Mouse (Mus musculus) cerebellum, adult 8-10 months (tissue): ENCODE measurements around the gene Golgb1.
"Not testable (repeated sequence)": the region's sequence is repeated elsewhere in the genome, so short reads cannot be mapped to it uniquely, and the experiment has no call there.

ENCODE experiments used
- DNase-seq: peaks from one replicate; pipeline ENCODE4 v3.0.0; 2022

Golgb1 gene

DNA sequence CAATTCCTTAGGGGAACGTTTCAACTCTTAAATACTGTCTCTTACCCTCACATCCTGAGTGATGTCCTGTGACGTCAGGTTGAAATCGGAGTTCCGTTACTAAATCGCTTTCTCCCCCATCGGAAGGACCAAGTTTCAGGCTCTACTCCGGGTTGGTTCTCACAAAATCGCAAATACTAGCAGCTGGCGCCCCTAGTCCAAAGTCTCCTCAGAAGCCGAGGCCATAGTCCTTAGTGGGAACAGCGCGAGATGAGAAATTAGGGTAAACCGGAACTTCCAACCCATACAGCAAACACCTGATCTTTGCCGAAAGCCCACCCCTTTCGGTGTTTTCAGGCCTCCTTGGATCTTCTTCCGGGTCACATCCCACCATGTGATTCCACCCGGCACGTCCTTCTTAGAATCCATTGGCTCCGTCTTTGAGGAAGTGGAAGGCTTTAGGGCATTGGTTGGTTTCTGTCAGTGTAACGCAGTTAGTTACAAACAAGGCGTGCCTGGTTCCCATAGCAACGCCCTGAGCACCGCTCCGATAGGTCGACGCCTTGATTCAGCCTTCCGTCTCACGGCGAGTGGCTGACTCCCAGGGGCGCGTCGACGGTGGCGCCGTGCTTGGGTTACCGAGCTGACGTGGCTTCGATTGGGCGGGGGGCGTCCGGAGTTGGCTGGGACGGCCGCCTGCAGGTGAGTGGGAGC is at the start of gene Golgb1, which contains the start of gene Eaf2:
Golgb1 (plus strand) TSS at position 558 of the 693 bp plus-strand sequence.
Eaf2 (minus strand) TSS at position 421 of the 693 bp plus-strand sequence.
- peak; percentile 94 for DNase-seq

DNA sequence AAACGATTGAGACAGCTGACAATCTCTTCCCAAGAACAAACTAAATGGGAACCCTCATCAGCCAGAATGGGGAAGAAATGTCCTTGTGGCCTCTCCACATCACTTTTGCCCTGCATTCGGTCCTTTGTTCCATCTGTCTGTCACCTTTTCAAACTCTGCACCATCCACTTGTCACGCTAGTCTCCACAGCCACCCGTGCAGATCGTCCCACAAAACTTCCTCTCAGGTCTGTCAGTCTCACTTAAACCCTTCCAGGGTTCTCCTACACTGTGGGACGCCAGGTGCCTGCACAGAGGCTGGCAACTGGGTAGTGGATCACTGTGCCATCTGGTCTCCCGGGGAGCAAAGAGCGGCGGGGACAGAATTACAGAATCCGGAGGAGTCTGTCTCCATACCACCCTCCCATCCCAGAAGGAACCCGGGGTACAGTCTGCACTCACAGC is 47.3 kb upstream of the Golgb1 start:
- no peak for DNase-seq

DNA sequence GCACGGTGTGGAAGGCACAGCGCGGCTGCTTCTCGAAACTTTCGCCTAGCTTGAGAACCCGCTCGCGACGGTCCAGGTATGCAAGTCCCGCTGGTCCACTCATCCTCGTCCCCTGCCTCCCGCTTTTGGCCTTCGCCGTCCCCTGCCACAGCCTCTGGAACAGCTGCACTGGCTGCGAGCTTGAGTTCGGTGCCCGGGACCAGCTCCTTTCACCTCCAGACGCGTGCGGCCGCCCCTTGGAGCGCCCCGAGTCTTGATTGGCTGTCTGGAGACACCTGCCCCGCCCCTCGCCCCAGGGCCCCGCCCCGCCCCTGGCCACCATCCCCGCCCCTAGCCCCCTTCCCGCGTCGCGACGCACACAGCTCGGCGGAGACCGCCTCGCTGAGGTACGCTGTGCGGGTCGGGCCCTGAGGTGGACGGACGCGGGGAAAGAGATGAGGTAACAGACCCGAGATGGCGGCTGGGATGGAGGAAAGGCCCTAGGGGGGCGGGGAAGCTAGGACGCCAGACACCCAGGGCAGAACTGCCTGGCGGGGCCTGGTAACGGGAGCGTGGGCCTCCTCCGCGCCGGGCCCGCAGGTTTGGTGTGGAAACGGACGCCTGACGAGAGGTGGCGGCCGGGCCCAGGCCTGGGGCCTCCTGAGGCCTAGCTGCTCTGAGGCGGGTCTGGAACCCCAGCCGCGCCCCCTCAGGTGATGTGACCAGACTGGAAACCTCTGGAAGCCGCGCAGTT is 46.7 kb upstream of the Golgb1 start, which contains the start of gene Iqcb1:
Iqcb1 (plus strand) TSS at position 332 of the 733 bp plus-strand sequence.
- peak; percentile 77 for DNase-seq

DNA sequence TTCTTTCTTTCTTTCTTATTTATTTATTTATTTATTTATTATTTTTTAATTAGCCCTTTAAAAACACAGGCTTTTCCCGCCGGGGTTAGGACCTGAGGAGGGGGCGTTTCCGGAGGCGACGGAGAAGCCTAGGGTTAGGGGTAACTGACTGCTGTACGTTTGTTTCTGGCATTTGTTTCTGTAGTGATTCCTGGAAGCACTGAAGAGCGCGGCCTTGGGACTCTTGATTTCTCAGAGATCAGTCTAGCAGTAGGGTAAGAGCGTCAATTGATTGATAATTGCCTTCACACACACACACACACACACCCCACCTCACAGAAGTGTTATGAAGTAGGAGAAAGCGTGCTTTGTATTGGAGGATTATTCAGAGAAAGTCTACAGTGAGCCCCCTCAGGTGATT is 46.1 kb upstream of the Golgb1 start:
- DNase-seq, result peak; percentile 11

DNA sequence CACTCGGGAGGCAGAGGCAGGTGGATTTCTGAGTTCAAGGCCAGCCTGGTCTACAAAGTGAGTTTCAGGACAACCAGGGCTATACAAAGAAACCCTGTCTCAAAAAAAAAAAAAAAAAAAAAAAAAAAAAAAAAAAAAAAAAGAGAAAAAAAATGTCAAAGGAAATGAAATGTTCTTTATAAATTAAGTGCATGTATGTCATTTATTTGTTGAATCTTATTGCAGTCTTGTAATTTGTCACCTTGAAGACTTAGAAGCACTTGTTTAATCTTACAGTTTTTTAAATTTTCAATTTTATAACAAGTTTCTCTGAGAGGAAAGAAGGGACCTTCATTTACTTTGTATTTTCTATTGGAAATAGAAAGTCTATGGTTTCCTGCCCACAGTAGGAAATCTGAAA is 28.0 kb upstream of the Golgb1 start:
- DNase-seq, result not testable (repeated sequence)

DNA sequence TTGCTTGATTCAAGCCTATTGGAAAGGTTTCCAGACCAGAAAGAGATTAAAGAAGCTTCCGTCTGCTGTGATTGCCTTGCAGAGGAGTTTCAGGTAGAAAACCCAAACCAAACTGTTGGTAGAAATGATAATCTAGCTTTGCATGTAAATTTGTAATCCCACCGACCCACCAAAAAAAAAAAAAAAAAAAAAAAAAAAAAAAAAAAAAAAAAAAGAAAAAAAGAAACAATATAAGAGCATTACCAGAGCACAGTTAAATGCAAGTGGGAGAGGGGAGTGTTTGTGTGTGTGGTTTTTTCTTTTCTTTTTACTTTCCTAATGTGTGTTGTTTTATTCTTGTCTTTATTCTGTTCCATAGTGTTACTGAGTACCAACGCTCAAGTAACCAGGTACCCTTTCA is 23.7 kb upstream of the Golgb1 start:
- DNase-seq, result no peak

DNA sequence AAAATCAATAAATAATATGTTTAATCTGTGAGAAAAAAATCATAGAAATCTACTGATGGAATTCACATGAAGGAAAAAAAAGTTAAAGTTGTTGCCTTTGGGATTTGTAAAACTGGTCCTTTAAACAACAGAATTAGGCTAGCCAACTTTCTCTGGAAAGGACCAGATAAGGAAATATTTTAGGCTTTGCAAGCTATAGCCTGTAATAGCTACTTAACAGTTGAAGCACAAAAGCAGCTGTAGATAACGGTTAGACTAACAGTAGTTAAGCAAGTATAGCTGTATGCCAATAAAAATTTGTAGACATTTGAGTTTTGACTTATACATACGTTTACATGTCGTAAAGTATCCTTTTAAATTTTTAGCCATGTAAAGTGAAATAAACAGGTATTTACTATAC is 11.4 kb upstream of the Golgb1 start:
- no peak for DNase-seq

DNA sequence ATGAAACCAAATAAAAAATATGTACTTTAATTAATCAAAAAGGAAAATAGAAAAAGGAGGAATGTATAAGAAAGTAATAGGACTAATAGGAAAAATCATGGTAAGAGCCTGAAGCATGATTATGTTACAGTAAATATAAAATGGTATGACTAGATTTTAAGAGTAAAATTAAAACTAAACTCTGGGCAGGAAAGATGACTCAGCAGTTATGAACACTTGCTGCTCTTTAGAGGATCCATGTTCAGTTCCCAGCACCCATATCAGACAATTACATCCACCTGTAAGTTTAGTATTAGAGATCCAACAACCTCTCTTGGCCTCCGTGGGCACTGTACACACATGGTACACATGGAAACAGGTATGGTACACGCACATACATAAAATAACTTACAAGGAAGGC is 5.5 kb upstream of the Golgb1 start:
- DNase-seq, result no peak

DNA sequence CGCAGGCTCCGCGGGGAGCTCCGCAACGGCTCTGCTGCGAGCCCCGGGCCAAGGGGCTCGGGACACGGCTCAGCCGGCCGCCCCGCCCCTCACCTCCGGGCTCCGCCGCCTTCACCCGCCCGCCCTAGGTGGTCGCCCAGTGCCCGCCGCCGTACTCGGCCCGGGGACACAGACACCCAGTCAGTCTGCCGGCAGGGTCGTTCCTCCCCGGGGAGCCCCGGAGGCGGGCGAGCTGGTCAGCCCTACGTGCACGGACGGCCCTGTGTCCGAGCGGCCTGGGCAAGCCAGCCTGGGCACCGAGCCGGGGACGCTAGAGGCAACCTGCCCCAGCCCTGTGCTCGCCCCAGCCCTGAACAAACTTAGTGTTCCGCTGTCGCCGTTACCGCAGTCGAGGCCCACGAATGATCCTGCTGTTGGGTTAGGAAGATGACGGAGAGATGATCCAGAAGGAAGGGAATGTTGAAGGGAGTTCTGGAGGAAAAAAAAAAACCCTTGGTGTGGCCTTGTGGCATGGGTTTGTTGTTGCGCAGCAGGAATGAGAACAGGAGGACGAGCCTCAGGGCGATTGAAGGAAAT is 424 bp downstream of the Golgb1 start:
- DNase-seq, result peak; percentile 66

DNA sequence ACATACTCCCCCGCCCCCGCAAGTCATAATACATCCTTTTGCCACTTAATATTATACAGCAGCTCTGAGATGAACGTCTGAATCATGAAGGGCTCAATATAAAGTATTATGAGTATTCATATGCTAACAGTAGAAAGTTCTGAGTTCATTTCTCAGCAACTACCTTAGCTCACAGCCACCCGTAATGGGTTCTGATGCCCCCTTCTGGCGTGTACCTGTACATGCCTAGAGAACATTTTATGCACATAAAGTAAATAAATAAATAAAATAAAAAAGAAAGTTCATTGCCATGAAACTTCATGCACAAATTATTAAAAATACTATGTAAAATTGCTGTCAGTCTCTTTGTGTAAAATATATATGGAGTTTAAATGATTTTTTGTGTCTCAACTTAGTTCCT is 2.4 kb downstream of the Golgb1 start:
- DNase-seq, result no peak

DNA sequence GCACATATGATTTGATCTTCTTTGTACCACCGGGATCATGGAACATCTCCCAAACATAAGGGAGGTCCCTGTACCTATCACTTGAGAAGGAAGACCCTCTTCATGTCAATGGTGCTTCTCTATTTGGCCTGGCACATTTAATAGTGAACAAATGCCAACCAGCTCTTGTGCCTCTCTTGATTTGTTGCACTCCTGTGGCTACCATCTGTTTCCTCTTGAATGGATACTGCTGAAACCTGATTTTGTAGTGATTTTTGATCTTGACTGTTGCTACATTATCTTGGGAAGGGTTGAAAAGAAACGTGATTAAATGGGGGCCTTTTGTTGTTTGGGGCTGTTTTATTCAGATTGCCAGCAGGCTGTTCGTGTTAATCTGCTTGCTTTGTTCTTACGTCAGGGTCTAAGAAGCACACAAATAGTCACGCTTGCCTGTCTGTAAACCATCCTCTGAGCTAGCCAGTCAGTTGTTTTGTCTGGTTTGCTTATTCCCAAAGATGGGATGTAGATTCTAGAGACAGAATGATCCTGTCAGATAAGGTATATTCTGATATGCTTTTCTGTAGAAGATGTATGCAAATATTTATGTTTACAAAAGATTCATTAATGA is 7.9 kb downstream of the Golgb1 start:
- DNase-seq, result peak; percentile 51

DNA sequence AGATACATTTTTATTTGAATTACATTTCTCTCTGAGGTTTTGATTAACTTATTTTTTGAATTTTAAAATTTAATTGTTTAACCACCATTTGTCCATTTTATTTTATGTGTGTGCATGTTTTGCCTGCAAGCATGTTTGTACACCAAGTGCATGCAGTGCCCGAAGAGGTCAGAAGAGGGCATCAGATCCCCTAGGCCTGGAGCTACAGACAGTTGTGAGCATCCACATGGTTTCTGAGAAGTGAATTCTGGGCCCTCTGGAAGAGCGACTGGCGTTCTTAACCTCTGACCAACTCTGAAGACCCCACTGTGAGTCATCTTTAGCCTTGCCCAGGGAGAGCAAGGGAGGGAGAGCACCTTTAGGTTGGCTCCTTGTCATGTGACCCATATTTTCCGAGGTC is 9.9 kb downstream of the Golgb1 start:
- DNase-seq, result no peak

DNA sequence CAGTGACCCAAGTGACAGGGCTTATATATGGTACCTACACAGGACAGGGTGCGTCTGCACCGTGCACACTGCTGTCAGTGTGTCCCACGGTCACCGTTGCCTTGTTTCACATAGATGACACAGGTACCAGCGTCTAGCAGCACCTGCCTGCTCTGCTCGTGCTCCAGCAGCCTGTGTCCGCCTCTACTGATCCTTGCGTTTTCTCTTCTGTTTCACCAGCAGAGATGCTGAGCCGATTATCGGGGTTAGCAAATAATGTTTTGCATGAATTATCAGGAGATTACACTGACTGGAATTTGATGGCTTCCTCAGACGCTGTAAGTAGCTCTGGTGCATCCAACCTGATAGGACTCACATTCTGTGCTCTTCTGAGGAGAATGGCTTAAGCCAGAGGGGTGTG is 11.0 kb downstream of the Golgb1 start:
- DNase-seq, result no peak

DNA sequence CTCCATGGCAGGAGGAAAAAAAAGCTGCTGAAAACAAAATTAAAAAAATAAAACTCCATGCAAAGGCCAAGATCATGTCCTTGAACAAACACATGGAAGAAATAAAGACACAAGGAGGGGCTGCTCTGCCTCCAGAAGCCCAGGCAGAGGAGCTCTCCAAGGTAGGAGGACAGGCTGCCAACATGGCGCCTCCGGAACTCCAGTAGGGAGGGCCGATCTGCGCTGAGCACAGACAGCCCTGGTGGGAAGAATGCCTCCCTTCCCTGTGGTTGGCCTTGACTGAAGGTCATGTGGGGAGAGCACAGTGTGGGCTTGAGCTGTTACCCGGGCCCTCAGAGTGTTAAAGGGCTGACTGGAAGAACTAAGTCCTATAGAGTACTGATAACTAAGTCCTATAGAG is 12.6 kb downstream of the Golgb1 start:
- no peak for DNase-seq

DNA sequence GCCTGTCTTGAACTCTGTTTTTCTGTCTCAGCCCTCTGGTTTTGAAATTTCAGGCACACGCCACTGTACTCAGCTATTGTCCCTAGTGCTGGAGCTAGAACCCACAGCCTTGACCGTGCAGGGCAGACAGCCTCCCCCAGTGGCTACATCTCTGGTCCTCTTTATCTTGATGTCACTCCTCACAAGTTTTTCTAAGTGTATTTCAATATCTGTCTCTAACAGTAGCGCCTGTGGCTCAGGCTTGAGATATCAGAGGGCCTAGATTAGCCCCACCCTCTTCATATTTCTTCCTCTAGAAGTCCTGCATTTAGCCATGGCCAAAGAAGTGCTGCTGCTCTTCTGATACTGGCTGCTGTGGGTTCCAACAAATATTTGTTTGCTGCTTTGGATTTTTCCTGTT is 15.6 kb downstream of the Golgb1 start:
- DNase-seq, result no peak

DNA sequence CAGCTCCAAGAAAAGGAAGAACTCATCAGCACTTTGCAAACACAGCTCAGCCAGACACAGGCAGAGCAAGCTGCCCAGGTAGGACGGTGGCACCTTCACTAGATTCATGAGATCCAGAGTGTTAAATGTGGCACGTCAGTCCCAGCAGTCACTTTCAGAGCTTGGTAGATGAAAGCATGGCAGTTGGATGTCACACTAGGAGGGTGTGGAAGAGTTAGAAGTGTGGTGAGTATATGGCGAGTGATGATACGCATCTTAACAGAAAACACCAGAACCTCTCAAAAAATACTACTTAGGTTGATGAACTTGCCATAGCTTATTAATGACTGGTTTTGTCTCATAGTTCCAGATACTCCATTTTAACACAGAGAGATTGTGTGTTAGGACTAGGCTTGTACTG is 16.5 kb downstream of the Golgb1 start:
- no peak for DNase-seq

DNA sequence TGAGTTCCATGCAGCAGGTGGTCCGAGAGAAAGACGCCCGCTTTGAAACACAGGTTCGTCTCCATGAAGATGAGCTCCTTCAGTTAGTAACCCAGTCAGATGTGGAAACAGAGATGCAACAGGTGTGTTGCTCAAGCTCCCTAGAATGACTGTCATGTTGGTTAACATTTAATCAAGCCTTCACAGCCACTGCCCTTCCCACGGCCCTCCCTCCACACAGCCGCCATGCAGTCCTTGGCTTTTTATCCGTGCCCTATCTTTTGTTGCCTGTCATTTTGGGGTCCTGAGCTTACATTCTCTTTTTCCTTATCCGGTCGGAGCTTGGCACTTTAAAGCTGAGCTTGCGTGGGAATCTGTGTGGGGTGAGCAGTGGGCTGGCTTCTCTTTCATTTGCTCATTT is 18.4 kb downstream of the Golgb1 start:
- DNase-seq, result no peak

DNA sequence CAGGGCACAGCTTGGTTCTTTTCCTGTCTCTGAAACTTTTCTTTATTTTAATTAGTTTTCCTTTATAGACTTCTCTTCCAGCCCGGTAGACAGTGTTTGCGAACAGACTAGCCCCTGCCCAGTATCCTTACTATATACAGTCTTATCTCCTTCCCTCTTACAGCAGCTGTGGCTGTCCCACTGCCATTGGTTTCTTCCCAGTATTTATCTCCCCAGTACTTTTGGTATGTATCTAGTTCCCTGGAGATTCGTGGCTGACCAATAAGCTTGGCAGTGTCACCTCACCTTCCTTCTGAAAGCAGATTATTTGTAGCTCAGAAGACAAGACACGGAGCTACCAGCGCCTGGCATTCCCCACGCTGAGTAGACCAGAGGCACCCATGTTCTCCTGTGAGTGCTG is 21.8 kb downstream of the Golgb1 start:
- no peak for DNase-seq

DNA sequence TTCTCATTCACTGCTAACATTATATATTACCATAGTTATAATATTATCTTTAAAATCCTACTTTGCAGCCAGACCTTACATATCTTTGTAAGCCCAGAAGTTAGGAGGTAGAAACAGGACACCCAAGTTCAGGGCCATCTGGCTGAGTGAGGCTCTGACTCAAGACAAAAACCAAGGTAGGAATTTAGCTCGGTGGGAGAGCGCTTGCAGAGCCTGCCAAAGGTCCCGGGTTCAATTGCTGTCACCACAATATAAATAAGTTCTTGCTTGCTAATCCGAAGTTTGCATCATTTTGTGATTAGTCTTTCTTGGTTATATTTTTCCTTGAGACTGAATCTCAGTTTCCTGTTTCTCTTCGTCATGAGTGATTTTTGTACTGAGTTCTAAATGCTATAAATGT is 28.2 kb downstream of the Golgb1 start:
- DNase-seq, result no peak

DNA sequence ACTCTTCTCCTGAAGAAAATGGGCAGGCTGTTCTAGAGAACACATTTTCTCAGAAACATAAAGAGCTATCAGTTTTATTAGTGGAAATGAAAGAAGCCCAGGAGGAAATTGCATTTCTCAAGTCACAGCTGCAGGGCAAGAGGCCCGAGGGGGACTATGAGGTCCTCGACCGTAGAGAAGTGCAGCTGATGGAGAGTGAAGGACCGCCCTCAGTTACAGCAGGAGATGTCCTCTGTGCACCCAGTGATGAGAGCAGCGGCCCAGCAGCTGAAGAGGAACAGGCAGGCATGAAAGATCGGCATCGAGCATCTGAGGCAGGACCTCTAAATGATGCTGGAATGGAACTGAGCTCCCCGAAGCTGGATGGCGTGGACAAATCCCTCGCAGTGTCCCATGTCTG is 37.0 kb downstream of the Golgb1 start:
- DNase-seq, result no peak

DNA sequence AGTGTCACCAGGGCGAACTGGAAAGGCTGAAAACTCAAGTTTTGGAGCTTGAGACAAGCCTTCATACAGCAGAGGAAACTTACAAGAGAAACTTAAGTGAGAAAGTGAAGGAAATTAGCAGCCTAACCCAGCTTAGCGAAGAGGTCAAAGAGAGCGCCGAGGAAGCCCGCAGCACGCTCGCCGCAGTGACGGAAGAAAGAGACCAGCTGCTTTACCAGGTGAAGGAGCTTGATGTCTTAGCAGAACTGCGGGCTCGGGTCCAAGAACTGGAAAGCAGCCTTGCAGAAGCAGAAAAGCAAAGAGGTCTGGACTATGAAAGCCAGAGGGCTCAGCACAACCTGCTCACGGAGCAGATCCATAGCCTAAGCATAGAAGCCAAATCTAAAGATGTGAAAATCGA is 37.4 kb downstream of the Golgb1 start:
- no peak for DNase-seq

DNA sequence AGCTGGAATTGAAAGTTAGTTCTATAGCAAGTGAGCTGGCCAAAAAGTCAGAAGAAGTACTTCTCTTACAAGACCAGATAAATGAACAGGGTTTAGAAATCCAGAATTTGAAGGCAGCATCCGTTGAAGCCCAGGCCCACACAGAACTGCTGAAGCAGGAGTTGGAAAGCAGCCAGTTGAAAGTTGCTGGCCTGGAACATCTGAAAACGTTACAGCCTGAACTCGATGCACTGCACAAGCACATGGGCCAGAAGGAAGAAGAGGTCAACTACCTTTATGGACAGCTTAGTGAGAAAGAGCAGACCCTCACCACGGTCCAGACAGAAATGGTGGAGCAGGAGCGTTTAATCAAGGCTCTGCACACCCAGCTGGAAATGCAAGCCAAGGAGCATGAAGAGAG is 39.3 kb downstream of the Golgb1 start:
- DNase-seq, result no peak

DNA sequence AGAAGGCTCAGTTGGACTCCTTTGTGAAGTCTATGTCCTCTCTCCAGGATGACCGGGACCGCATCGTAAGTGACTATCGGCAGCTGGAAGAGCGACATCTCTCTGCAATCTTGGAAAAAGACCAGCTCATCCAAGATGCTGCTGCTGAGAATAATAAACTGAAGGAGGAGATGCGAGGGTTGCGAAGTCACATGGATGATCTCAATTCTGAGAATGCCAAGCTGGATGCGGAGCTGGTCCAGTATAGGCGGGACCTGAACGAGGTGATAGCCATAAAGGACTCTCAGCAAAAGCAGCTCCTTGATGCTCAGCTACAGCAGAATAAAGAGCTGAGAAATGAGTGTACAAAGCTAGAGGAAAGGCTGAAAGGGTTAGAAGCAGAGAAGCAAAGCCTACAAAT is 43.6 kb downstream of the Golgb1 start:
- DNase-seq, result no peak

DNA sequence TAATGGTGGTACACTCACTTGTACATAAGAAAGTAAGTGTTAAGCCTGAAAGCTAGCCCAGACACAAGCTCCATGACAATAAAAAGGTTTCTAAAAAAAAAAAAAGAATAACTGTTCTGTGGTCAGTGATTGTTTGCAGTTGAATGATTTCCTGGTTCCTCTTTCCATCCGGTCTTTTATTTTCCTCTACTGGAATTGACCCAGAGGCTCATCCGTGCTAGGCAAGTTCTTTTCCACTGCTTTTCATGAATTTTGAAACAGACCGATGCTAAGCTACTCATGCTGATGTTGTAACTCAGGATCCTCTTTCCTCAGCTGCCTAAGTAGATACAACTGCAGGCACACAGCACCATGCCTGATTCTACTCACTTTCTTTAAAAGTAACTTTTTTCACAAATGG is 45.5 kb downstream of the Golgb1 start:
- DNase-seq, result no peak
